Mouse (Mus musculus) frontal cortex, postnatal 10 days (tissue): ENCODE data around the gene Dlx1.

Experiments
- DNase-seq, 2 experiments: peaks; one replicate each; pipeline ENCODE4 v3.0.0; 2022; ENCODE audit warnings: low spot score in 2 of 2, mixed read lengths in 1 of 2

The Dlx1 gene

GRCm38 (mm10) chr2:71528014-71528713, at the start of gene Dlx1:
Dlx1 (plus strand) TSS chr2:71528113.
- peak in 1 of 2 experiments; percentile 40 for DNase-seq

- DNase-seq, result no peak
Measured at GRCm38 (mm10) chr2:71479917-71480316, 48.0 kb upstream of the Dlx1 start.

DNA sequence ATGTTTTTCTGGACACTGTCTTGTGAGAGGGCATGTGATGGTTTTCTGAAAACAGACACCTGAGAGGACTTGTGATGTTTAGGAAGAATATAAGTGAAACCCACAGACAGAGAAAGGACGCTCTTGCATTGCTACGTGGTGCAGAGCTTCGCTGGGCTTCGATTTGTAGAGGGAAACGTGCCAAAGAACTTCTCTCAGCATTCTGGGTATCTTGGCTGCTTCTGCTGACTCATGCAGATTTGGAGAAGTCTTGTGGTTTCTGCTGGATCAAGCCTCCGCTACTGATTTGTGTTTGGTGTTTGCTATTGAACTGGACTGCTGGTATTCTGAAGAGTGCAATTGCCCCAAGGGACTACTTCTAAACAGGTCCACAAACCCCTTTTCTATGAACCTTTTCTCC, 46.1 kb upstream of the Dlx1 start:
- no peak for DNase-seq

DNA sequence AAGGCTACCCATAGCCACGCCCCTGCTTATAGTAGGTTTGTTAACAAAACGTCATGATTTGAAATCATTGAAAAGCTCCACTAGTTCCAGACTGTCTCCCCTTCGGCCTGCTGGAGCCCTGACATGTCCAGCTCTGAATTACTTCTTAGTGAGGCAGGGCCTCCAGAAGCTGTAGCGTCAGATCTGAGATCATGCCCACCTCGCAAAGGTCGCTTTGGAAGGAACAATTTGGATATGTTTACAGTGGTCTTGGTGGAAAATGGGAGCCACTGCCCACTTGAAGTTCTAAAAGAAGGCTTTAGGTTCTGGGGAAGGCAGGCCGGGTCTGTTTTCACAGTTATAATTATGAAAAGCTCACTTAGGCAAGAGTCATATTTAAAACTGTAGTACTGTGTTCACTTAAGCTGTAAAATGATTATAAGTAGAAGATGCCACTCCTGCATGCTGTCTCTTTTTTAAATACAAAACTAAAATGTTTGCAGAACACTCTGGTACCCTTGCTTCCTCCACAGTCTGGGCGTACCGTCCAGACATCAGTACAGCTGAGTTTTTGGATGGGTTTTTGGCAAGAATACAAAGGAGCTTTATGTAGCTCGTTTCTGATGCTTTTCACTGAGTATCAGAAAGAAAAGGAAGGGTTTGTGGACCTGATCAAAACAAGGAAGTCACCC, 44.7 kb upstream of the Dlx1 start:
- DNase-seq, result no peak

DNA sequence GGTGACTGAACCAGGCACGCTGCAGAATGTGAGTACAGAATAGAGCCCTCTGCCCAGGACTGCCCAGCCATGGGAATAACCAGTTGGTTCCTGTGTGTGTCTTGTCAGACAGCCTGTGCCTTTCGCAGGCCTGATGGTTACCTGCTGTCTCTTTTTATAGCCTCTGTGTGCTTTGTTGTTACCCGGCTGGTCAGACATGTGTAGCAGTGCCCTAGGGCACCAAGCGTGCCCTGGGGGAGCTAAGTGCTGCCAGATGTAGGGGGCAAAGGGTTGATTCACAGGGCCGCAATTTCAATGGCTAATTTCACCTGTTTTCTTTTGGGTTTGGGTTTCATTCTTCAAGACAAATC, 44.2 kb upstream of the Dlx1 start:
- DNase-seq, result no peak

DNA sequence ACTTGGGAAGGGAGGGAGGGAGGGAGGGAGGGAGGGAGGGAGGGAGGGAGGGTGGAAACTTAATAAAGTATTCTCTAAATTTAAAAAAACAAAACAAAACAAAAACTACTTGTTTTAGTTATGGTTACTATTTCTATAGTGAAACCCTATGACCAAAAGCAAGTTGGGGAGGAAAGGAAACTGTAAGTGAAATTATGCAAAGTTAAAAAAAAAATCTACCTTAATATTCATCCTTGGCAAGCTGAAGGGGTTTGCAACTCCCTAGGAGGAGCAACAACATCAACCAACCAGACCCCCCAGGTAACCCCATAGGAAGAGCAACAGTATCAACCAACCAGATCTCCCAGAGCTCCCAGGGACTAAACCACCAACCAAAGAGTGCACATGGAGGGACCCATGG, 36.6 kb upstream of the Dlx1 start:
- DNase-seq, result no peak

DNA sequence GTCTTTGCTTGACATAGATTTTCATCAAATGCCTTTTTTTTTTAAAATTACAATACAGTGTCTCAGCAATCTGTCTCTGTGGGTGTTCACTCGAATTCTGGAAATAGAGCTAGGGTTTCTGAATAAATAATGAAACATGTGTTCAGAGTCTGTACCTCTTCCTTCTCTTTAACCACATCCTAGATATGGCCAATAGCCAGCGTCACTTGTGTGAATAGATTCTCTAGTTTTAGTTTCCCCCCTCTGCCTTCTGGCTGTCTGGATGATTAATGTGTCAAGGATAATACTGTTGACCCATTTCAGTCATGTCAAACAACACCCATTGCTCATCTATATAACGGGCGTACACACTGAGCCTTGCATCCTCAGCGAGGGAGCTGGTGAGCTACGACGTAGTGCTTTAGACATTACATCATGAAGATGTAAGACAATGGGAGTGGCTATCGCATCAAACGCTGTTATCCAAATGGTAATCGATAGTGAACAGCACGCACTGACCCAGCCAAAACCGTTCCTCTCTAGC, 34.7 kb upstream of the Dlx1 start:
- DNase-seq, result no peak

GRCm38 (mm10) chr2:71494503-71494902, 33.4 kb upstream of the Dlx1 start:
- no peak for DNase-seq

GRCm38 (mm10) chr2:71494971-71495370, 32.9 kb upstream of the Dlx1 start:
- no peak for DNase-seq

DNA sequence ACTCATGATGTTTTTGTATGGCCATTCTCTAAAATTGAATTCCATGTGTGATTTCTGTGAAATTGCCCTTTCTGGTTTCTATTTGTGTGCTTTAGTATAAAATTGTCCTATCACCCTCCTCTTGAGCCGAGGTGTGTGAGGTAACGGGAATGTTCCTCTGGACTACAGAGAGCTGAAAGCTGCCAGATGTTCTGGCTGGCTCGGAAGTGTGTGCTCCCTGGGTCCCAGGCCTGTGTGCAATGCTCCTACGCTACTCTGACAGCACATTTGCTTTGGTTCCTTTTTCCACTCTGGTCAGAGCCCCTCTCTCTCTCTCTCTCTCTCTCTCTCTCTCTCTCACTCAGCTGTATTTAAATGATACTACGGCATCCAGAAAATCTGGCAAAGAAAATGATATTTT, 30.7 kb upstream of the Dlx1 start:
- no peak for DNase-seq

- DNase-seq, result no peak
Measured at GRCm38 (mm10) chr2:71499276-71500230, 28.4 kb upstream of the Dlx1 start.

GRCm38 (mm10) chr2:71504852-71505251, 23.1 kb upstream of the Dlx1 start:
- no peak for DNase-seq

DNA sequence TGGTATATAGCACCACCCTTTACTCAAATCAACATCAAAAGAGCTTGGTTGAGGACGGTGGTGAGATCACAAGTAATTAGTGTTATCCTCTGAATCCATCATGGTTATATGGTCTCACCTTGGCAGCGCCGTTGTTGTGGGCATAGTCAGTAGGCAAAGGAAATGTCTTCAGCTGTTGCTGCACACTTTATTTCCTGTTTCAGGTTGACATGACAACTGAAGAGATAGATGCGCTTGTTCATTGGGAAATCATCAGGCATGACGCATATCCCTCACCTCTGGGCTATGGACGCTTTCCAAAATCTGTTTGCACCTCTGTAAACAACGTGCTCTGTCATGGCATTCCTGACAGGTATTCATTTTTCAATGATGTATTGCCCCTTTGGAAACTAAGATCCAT, 16.7 kb upstream of the Dlx1 start:
- no peak for DNase-seq

DNA sequence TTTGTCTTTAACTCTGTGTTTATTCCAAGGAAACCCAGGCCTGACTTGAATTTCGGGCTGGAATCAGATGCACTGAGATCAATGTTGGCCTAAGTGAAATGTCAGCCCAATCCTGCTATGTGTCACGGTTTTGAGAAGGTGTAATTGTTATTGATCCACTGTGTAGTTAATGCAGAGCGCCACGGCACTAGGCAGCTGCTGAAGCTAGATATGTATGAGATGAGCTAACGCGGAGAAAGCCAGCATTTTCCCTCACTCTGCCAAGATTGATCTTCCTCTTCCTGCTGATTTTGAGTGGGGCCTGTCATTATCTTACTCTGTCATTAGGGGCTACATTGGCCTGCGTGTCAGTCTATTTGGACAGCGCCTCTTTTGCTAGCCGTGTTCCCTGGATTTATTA, 15.6 kb upstream of the Dlx1 start:
- no peak for DNase-seq

GRCm38 (mm10) chr2:71516995-71517394, 10.9 kb upstream of the Dlx1 start:
- DNase-seq, result no peak

DNA sequence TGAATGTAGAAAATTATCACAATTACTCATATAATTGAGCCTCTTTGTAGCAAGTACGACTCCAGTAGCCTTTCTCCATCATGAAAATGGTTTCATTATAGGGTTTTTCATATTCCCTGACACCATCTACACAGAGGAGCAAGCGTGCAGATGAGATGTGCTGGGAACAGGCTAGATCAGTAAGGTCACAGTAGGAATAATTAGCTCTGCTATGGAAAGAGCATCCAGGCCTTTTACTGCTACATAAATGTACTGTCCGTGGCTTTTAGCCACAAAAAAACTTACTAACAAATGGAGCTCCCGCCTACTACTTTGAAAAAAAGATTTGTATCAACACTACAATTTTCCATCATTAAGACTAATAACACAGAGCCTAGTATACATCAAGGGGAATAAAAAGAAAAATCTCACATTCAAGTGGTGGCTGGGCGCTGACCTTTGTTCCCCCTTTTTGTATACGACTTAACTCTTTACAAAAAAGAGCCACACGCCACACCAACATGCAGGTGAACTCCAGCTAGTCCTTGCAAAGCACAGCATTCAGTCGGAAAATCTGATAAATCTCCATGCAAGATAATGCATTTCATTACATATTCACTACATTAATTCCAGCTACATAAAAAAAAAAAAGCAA, 10.3 kb upstream of the Dlx1 start:
- no peak for DNase-seq

DNA sequence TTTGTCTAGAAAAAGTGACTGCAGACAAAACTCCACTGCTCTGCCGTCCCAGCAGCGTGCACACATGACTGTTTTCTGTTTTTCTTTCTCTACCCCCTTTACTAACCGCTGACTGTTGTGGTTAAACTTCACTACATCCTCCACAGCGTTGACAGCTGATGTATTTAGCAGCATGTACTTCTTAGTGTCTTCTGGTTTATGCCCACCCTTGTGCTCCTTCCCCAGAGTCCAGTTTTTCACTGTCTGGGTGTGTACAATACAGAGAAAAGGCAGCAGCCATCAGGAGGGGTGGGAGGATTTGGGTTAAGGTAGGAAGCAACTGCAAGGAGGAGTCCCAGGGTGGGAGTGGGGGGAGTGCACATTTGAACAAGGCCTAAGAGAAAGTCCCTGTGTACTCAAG, 5.0 kb upstream of the Dlx1 start:
- no peak for DNase-seq

DNA sequence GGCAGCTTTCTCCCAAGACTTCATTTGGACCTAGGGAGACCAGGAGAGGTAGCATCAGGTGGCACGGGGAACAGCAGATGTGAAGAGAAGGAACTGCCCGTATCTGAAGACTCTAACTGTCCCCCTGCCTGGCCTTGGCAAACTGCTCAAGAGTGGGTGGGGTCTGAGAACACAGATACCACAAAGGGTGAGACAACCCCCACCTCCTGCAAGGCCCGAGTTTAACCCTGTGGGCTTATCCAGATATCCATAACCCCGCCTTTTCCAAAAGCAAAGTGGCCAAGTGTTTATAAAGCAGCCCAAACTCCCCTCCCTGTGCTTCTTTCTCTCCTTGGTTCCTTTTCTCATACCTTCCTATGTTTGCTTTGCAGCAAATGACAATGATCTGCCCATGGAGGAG, 4.5 kb upstream of the Dlx1 start:
- DNase-seq, result no peak

DNA sequence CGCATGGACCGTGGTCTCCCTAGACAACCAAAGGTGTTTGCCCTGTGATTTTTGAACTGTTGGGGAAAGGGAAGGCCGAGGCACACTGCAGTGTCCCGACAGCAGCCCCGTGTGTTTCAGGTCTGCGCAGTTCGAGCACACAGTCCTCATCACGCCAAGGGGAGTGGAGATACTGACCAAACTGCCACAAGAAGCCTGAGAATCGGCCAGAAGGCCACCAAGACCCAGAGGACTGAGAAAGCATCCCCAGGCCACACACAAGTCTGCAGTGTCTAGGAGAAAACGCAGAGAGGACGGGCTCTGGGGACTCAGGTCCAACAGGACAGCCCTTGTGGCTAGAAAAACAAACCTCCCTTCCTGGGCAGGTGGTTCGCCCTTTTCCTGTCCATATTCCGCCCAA, 3.1 kb upstream of the Dlx1 start:
- no peak for DNase-seq

- no peak for DNase-seq
Measured at GRCm38 (mm10) chr2:71526595-71527322, 1.2 kb upstream of the Dlx1 start.

DNA sequence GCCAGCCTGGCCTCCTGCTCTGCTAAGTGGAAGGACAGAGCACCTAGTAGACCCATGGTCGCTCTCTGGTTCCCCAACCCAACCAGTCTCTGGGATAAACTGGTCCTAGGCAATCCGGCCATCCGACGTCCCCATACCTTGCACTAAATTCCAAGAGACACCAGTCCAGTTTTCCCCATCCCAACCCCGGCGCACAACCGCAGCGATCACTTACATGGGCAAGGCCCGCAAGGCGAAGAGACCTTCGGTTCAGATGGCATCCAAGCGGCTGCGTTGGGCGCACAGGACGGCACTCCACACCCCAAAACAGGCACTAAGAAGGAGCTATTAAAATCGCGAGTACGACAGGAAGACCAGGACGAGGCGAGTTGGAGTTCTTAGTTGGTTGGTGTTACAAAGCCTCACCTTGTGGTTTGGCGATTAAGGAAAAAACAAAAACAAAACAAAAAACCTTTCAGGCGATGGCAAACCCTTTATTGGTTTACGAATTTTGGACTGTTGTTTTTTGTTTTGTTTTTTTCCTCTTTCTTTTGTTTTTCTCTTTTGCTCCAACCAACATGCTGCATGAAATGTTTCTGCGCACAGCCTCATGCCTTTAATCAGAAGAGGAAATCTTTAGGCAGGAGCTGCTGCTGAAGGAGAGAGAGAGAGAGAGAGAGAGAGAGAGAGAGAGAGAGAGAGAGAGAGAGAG, 445 bp upstream of the Dlx1 start:
- DNase-seq, result no peak
